Mouse (Mus musculus): ENCODE data around the gene Tigd2.

The Tigd2 gene

GRCm38 (mm10) chr6:59255909-59256308 is 47.2 kb downstream of the Tigd2 start:
- DNase-seq (ENCODE audit: low read depth, low spot score) = no peak
